Mouse (Mus musculus): Measurements from ENCODE around the gene Ppp1r3a. TPM values are rescaled to one million over a fixed set of nuclear protein-coding genes. Genes with fewer than 3 reads are reported as not detected.

Ppp1r3a gene
- not detected for total RNA-seq (2023)

GRCm38 (mm10) chr6:14754901-14755591, at the start of gene Ppp1r3a:
Gene Ppp1r3a (minus strand): TSS chr6:14755274.

Other genes with a start within 250 kb of the Ppp1r3a start
- not detected for gene Foxp2, start 146.1 kb upstream of the Ppp1r3a start, total RNA-seq (2023)